Mouse (Mus musculus) urinary bladder, postnatal 36 days (tissue): Measurements from ENCODE around the gene Ror2.

Experiments
- DNase-seq, 2 experiments: peaks; one replicate each; pipeline ENCODE4 v3.0.0; 2022; ENCODE audit warnings: low spot score in 2 of 2, mixed read lengths in 1 of 2

Ror2 gene

GRCm38 (mm10) chr13:53274771-53275170 is 11.2 kb downstream of the Ror2 start:
- DNase-seq = no peak

- no peak for DNase-seq
These were observed 14.3 kb downstream of the Ror2 start for GRCm38 (mm10) chr13:53271595-53271994.

- no peak for DNase-seq
These were observed 15.4 kb downstream of the Ror2 start for GRCm38 (mm10) chr13:53270549-53270948.

DNA sequence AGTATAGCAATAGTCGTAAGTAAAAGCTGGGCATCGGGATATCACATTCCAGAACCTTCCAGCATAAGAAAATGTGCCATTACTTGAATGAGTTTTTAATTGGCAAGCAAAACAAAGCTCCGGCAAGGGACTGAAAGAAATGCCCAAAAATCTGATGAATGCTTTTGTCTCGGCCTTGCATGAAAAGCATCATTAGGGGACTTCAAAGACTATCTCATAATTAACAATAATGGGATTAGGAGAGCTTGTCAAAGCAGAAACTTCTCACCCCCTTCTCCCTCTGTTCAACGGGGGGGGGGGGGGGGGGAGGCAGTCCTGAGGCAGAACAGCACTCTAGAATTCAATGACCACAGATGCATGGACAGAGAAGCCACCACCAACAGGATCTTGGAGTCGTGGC is 17.4 kb downstream of the Ror2 start:
- DNase-seq = no peak

GRCm38 (mm10) chr13:53267849-53268248 is 18.1 kb downstream of the Ror2 start:
- DNase-seq = no peak

- DNase-seq = no peak
These were observed 18.8 kb downstream of the Ror2 start for GRCm38 (mm10) chr13:53267155-53267554.

- DNase-seq = no peak
These were observed 19.4 kb downstream of the Ror2 start for GRCm38 (mm10) chr13:53266543-53266951.

- no peak for DNase-seq
These were observed 21.0 kb downstream of the Ror2 start for GRCm38 (mm10) chr13:53264896-53265295.

GRCm38 (mm10) chr13:53262509-53263250 is 23.2 kb downstream of the Ror2 start:
- no peak for DNase-seq

DNA sequence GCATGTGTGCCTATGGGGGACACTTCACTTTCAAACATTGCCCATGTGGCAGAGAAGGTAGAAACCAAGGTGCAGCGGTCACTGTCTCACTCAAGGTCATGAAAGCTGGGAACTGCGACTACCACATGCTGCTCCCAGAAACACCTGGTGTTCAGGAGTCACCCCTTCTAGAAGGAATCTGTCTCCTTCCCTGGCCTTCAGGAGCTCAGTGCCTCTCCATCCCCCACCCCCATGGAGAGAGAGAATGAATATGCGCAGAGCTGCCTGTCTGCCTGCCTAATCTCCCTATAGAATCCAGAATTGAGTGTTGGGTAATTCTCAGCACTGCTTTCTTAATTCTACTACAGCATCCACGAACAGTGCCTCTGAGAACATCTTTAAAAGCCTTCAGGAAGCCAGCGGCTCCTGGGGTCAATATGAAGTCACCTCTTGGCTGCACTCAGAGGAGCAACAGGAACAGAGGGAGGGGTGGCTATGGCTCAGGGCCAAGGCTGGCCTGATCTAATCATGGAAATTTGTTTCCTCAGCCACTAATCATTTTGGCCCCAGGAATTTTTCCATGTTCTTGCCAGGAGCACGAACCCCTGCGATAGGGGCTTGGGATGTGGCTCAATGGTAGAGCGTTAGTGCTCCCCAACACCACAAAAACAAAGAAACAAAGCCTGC is 24.7 kb downstream of the Ror2 start:
- DNase-seq = peak in 1 of 2 experiments; percentile 67

- DNase-seq = no peak
These were observed 27.0 kb downstream of the Ror2 start for GRCm38 (mm10) chr13:53258943-53259342.

GRCm38 (mm10) chr13:53258497-53258896 is 27.4 kb downstream of the Ror2 start:
- no peak for DNase-seq

GRCm38 (mm10) chr13:53253255-53253654 is 32.7 kb downstream of the Ror2 start:
- DNase-seq = no peak

GRCm38 (mm10) chr13:53248586-53249401 is 37.1 kb downstream of the Ror2 start:
- DNase-seq = no peak

DNA sequence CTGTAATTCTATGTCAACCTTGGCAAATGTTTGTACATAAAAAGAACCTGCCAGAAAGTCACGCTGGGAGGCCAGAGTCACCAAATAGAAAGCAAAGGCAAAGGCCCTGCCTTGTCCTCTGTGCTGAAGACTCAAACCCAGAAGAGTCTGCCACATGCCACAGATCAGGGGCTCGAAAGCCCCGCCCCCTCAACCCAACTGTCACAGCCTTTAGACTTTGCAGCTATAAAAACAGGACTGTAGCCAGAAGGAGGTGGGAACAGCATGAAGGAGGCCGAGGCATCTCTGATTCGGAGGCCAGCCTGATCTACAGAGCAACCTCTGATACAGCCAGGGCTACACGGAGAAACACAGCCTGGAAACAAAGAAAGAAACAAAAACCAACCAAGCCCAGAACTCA is 37.8 kb downstream of the Ror2 start:
- DNase-seq = no peak

DNA sequence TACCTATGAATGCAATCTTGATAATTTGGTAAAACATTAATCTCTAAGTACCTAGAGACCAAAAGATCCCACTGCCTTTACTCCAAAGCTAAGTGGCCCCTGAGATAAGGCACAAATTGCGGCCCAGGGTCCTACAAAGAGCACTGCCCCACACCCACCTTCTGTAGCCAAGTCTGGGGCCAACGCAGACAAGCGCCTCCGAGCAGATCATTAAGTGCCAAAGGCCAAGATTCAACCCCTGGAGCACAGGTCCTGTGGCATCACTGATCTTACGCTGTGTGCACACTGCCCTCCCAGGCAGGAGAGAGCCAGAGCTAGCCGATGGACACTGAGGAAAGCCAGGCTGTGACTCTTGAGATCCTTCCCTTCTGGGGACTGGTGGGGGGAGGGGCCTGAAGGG is 38.7 kb downstream of the Ror2 start:
- DNase-seq = no peak

GRCm38 (mm10) chr13:53244151-53244550 is 41.8 kb downstream of the Ror2 start:
- no peak for DNase-seq

DNA sequence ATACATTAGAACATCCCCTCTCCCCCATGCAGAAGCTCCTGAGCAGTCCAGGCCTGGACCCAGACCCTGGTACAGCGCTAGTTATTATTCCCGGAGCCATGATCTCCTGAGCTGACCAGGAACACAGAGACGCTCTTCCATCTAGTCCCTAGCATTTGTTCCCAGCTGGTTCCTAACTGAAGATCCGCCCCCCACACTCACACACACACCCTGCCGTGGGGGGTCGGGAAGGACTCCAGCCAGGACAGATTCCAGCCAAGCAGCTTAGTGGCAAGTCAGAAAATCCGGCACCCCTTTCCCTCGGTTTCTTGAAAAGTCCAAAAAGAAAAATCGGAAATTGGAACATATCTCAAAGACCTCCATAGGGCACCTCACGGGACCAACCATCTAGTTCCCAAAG is 48.5 kb downstream of the Ror2 start:
- no peak for DNase-seq

- DNase-seq = no peak
These were observed 49.2 kb downstream of the Ror2 start for GRCm38 (mm10) chr13:53236434-53237401.

DNA sequence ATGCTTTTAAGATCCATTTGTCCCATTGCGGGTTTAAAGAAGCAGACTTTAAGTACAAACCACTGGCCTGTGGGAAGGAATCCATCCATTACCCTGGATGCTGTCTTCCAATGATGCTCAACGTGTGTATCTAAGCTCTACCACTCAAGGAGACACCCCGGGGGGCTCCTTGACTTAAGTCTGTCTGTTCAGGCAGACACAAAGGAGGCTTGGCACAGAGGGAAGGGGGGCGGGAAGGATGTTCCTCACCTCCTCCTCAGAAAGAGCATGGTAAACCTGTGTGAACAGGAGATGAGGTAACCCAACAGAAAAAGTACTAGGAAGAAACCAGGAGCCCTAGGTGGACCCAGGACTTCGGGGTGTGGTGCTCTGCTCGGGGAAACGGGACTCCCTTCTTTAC is 50.0 kb downstream of the Ror2 start:
- DNase-seq = no peak

GRCm38 (mm10) chr13:53234844-53235243 is 51.1 kb downstream of the Ror2 start:
- DNase-seq = no peak
